In genomic region chr4:44755553-44756133, GRCm38 (mm10) we compare ENCODE assay signal across 8 mouse cellular contexts. TPM values are rescaled to one million over a fixed set of nuclear protein-coding genes. Genes with fewer than 3 reads are reported as not detected.
DNase-seq lines count a peak whose midpoint lies in the region; ATAC-seq and TF ChIP-seq lines count a peak whose summit lies in the region.

Gene Zcchc7 (plus strand): TSS chr4:44755877.

- H3K4me1 ChIP-seq in lung, adult 2 months (ENCODE audit: control insufficient read depth, insufficient read depth, low read length): peaks cover 2% of the 10 kb centered on the region
- peaks cover 2% of the 10 kb centered on the region for H3K4me1 ChIP-seq in bone marrow macrophage, adult 2 months (ENCODE audit: control insufficient read depth, insufficient read depth, low read length)
- peaks cover 8% of the 10 kb centered on the region for H3K4me1 ChIP-seq in midbrain, embryonic 14.5 days (ENCODE audit: control insufficient read depth, insufficient read depth, low read length)

- ATAC-seq in midbrain, embryonic 14.5 days (ENCODE audit: low FRiP score, low TSS enrichment): peak; percentile 57

- peak within 1 kb of the TSS; percentile 86 for H3K4me2 ChIP-seq in midbrain, embryonic 14.5 days (ENCODE audit: low read length)

- WGBS in lung, adult 2 months: 4% methylated on average over 15 of the region's 15 CpGs
- WGBS in midbrain, embryonic 14.5 days: 5% methylated on average over 15 of the region's 15 CpGs

- TF ChIP-seq POLR2A in lung, adult 2 months (IDR thresholded peaks at IDR 0.05; ENCODE audit: borderline replicate concordance, extremely low read depth, low read depth, low read length): no peak
- TF ChIP-seq POLR2A in bone marrow macrophage, adult 2 months (IDR thresholded peaks at IDR 0.05; ENCODE audit: borderline replicate concordance, low read depth, low read length): no peak

- peak within 1 kb of the TSS; percentile 91 for H3K9ac ChIP-seq in midbrain, embryonic 14.5 days (replicated peaks; ENCODE audit: low read length)

- H3K27me3 ChIP-seq in midbrain, embryonic 14.5 days (ENCODE audit: control insufficient read depth, insufficient read depth, low read length): peaks cover under 1% of the 10 kb centered on the region; the same call in 1 of the 2 replicates

- peak within 1 kb of the TSS; percentile 69 for H3K27ac ChIP-seq in bone marrow macrophage, adult 2 months (ENCODE audit: insufficient read depth, low read depth, low read length)
- peak within 1 kb of the TSS; percentile 90 for H3K27ac ChIP-seq in midbrain, embryonic 14.5 days (replicated peaks; ENCODE audit: low read depth, low read length)

- no peak for TF ChIP-seq CTCF in lung, adult 2 months (IDR thresholded peaks at IDR 0.05; ENCODE audit: insufficient read depth, low read length)
- no peak for TF ChIP-seq CTCF in bone marrow macrophage, adult 2 months (IDR thresholded peaks at IDR 0.05; ENCODE audit: low read depth, low read length)

- intact Hi-C loops in gastrocnemius, postnatal 36 days (cut with DNase I): no loop called here

- H3K4me3 ChIP-seq in lung, adult 2 months (replicated peaks; ENCODE audit: extremely low read depth, low read depth, low read length): peak within 1 kb of the TSS; percentile 86
- peak within 1 kb of the TSS; percentile 72 for H3K4me3 ChIP-seq in bone marrow macrophage, adult 2 months (ENCODE audit: insufficient read depth, low read length)
- H3K4me3 ChIP-seq in midbrain, embryonic 14.5 days (replicated peaks; ENCODE audit: low read depth, low read length): peak within 1 kb of the TSS; percentile 88

- H3K9me3 ChIP-seq in midbrain, embryonic 14.5 days (ENCODE audit: control insufficient read depth, low read length): no peaks in the 10 kb centered on the region

- DNase-seq in lung, adult 2 months: peak; percentile 82
- DNase-seq in lung, postnatal 4 days: no peak
- no peak for DNase-seq in gastrocnemius, postnatal 36 days
- no peak for DNase-seq in layer of hippocampus, postnatal 14 days (ENCODE audit: low spot score in 2 of 2)
- DNase-seq in midbrain, embryonic 14.5 days: no peak
- no peak for DNase-seq in T-cell, adult 2 months (ENCODE audit: low spot score)
- no peak for DNase-seq in spleen, postnatal 14 days (ENCODE audit: low spot score in 2 of 2)

- no peaks in the 10 kb centered on the region for H3K36me3 ChIP-seq in midbrain, embryonic 14.5 days (ENCODE audit: control insufficient read depth, insufficient read depth, low read length)

RNA-seq across cellular contexts. Expression of gene Zcchc7, which starts in this region (rescaled TPM):
- polyA plus RNA-seq in lung, adult 2 months (2012; rRNA removed): 8.5 and 15.9 TPM in 2 replicates
- polyA plus RNA-seq in bone marrow macrophage, adult 2 months (2012; ENCODE audit: insufficient read depth, insufficient read length, missing spikeins): 35.6 and 48.9 TPM in 2 replicates
- 10 to 100 TPM; 11.5 to 16.2 TPM for total RNA-seq in gastrocnemius, postnatal 36 days (2021)
- 10 to 100 TPM; 55.4 to 67.0 TPM for total RNA-seq in layer of hippocampus, postnatal 14 days (2021)
- 38.3 and 39.8 TPM in 2 replicates for polyA plus RNA-seq in midbrain, embryonic 14.5 days (2014; fragmentation: Nextera tagmentation; extraction: Ambion mirVana)
